Mouse (Mus musculus) neural tube, embryonic 11.5 days (tissue): ENCODE measurements around the gene Aldh8a1. TPM values are rescaled to one million over a fixed set of nuclear protein-coding genes. Genes with fewer than 3 reads are reported as not detected.

Experiments used
- ATAC-seq: fragments of 200-750 bp; cut with Nextera tagmentation; 2 replicates; pipeline ENCODE4 v1.8.0; 2017; ENCODE audit warnings: moderate number of reproducible peaks, mild to moderate bottlenecking, moderate TSS enrichment, moderate library complexity; ENCODE audit not compliant: insufficient read depth, low FRiP score, low TSS enrichment
- DNase-seq: peaks from one replicate; pipeline ENCODE4 v3.0.0-alpha.2; 2015; ENCODE audit warnings: low spot score
- H3K27ac ChIP-seq: fragments of 300-500 bp; sonication (generic); 2 replicates; pipeline ENCODE4 v1.5.1; 2014; ENCODE audit warnings: low read depth, mild to moderate bottlenecking, low read length
- H3K27me3 ChIP-seq: fragments of 300-500 bp; sonication (generic); 2 replicates; pipeline ENCODE4 v1.6.1; 2014; ENCODE audit warnings: mild to moderate bottlenecking, low read length, mixed read lengths; ENCODE audit not compliant: control insufficient read depth, insufficient read depth
- H3K36me3 ChIP-seq: fragments of 300-500 bp; sonication (generic); 2 replicates; pipeline ENCODE4 v1.6.1; 2014; ENCODE audit warnings: mild to moderate bottlenecking, low read length, moderate library complexity, mixed read lengths; ENCODE audit not compliant: control insufficient read depth, insufficient read depth
- H3K4me1 ChIP-seq: fragments of 300-500 bp; sonication (generic); 2 replicates; pipeline ENCODE4 v1.6.1; 2014; ENCODE audit warnings: low read length, mixed read lengths; ENCODE audit not compliant: control insufficient read depth, insufficient read depth
- H3K4me2 ChIP-seq: fragments of 300-500 bp; sonication (generic); 2 replicates; pipeline ENCODE4 v1.6.1; 2014; ENCODE audit warnings: low read depth, mild to moderate bottlenecking, moderate library complexity
- H3K4me3 ChIP-seq: fragments of 300-500 bp; sonication (generic); 2 replicates; pipeline ENCODE4 v1.5.1; 2014; ENCODE audit warnings: low read depth, low read length
- H3K9ac ChIP-seq: fragments of 300-500 bp; sonication (generic); 2 replicates; pipeline ENCODE4 v1.6.1; 2014; ENCODE audit warnings: mild to moderate bottlenecking, low read length
- H3K9me3 ChIP-seq: fragments of 300-500 bp; sonication (generic); 2 replicates; pipeline ENCODE4 v1.6.1; 2016; ENCODE audit warnings: low read length; ENCODE audit not compliant: control insufficient read depth
- WGBS: fragments of 180-500 bp; shearing (Covaris S2); extraction: QIAGEN DNeasy Blood & Tissue Kit; methylation state at CpG from one replicate; pipeline ENCODE4 v1.1.7; 2014; 5-methylcytosine and 5-hydroxymethylcytosine counted together
- polyA plus RNA-seq: library from polyadenylated mRNA; unstranded; fragments of >200 nt; fragmentation: Nextera tagmentation; extraction: Ambion mirVana; gene quantifications from 2 replicates; pipeline ENCODE4 v1.2.1, GENCODE M21; 2014

Aldh8a1 gene
- not detected in 2 replicates for polyA plus RNA-seq

DNA sequence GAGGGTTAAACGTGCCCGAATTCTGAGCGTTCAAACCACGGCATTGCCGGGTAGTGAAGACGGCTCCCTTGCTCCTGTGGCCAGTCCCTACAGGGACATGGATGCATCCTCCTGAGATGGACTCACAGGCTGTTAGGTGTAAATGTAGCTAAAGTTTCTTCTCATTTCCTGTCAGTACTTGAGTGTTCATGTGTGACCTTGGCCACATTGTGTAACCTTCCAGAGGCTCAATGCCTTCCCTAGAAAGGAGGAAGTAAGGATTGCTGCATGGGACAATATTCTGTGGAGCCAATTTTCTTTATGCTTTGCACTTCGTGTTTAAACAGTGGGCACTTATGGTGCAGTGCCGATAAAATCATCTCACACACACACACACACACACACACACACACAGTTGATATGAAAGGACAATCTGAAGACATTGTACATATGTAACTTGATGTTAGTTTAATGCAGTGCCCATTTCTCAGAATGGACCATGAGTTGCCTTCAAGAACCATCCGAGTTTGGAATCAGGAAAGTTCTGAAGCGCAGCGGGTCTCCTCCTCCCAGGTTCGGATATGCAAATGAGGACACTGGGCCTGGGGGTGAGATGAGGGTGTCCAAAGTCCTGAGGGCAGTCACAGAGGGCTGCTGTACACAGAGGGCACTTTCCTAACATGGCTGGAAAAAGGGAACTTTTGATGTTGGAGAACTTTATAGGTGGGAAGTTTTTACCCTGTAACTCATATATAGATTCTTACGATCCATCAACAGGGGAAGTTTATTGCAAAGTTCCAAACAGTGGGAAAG, at the start of gene Aldh8a1:
TSS of gene Aldh8a1 (plus strand) at position 610 of the 792 bp plus-strand sequence.
- DNase-seq: no peak
- H3K27ac ChIP-seq: no peak within 1 kb of the TSS
- H3K9ac ChIP-seq: no peak within 1 kb of the TSS
- WGBS: 86% methylated on average over 13 of the region's 13 CpGs
- no peak for ATAC-seq
- H3K36me3 ChIP-seq: no peaks in the 10 kb centered on the region
- no peak within 1 kb of the TSS for H3K4me2 ChIP-seq
- H3K4me1 ChIP-seq: no peaks in the 10 kb centered on the region
- no peak within 1 kb of the TSS for H3K4me3 ChIP-seq
- no peaks in the 10 kb centered on the region for H3K27me3 ChIP-seq
- no peaks in the 10 kb centered on the region for H3K9me3 ChIP-seq

DNA sequence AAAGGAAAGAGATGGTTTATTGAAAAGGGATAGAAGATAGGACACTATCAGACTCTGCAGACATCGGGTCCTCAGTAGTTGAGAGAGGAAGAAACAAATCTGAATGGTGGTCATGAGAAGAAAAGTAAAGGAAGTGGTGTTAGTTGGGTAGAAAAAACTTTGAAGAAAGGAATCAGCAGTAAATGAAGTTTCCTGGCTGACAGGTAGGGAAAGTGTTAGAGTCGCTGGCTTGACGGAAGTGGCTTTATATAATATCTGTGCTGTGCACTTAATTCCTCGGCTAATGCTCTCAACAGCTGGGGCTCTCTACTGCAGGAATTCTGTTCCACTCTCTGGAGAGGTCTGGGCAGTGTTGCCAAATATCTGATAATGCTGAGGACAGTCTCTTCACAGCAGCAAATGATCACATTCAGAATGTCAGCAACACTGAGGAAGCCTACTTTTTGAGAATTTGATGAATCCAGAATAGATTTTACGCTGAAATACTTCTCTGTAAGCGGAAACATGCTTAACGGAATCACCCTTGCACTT, 49.4 kb upstream of the Aldh8a1 start:
- H3K4me3 ChIP-seq: no peak overlapping the region
- H3K27ac ChIP-seq: no peak overlapping the region
- no peak for DNase-seq
- H3K9me3 ChIP-seq: no peaks in the 10 kb centered on the region
- ATAC-seq: no peak
- no peak overlapping the region for H3K9ac ChIP-seq
- 90% methylated on average over 7 of the region's 7 CpGs for WGBS
- no peaks in the 10 kb centered on the region; the same call in 1 of the 2 replicates for H3K36me3 ChIP-seq
- no peaks in the 10 kb centered on the region for H3K4me1 ChIP-seq
- H3K4me2 ChIP-seq: no peak overlapping the region
- no peaks in the 10 kb centered on the region for H3K27me3 ChIP-seq

DNA sequence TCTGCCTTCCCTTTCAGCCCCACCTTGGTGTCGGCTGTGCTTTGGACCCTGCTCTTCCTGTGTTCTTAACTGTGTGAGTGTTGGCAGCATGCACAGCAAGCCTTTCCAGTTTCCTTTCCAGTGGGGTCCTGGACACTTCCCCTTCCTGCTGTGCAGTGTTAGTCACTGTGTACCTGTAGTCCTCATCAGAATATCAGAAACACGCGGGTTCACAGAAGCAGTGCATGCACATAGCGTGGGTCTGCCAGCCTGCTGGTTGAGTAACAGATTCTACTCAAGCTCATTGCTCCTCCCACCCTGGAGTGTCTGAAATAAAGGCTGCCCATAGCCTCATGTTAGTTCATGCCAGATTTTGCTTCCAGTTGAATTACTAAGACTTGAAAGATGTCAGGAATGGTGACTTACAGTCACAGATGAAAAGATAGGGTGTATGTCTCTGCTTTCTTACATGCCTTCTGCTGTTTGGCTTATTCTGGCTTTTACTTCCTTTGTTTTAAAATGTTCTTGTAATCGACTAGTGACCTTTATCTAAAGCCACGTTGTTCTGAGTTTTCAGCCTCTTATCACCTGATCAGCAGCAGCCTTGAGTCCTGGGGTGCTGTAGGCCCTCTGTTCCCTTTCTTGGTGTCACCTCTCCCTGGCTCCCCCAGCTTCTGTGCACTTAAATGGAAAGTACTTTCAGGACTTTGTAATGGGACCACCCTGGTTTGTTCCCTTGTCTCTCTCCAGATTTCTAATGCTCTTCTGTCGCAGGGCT, 42.6 kb upstream of the Aldh8a1 start:
- H3K27me3 ChIP-seq: no peaks in the 10 kb centered on the region
- 88% methylated on average over 7 of the region's 7 CpGs for WGBS
- H3K36me3 ChIP-seq: peaks cover 6% of the 10 kb centered on the region
- no peak overlapping the region for H3K4me2 ChIP-seq
- H3K4me1 ChIP-seq: no peaks in the 10 kb centered on the region
- H3K27ac ChIP-seq: no peak overlapping the region
- no peaks in the 10 kb centered on the region for H3K9me3 ChIP-seq
- ATAC-seq (no peak), DNase-seq (no peak)
- no peak overlapping the region for H3K4me3 ChIP-seq
- no peak overlapping the region for H3K9ac ChIP-seq

DNA sequence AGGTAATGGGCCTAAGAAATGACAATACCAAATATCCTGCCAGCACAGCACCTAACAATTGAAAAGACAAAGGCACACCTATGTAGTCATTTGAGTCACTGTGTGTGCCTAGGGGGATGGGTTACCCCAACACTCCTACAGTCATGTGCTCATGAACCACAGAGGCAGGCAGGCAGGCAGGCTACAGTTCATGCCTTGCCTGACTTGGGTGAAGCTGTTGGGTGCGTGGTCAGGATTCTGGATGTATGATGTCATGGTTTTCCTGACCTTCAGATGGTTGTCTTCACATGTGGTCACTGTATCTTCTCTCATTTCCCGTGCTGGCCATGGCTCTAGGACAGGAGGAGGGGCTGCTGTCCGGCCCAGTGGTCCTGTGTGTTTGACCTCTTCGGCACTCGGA, 41.6 kb upstream of the Aldh8a1 start:
- Histone ChIP-seq H3K4me2 (no peak overlapping the region), H3K27me3 (no peaks in the 10 kb centered on the region), H3K9me3 (no peaks in the 10 kb centered on the region), H3K9ac (no peak overlapping the region), H3K27ac (no peak overlapping the region), H3K36me3 (peaks cover 6% of the 10 kb centered on the region), H3K4me3 (no peak overlapping the region), H3K4me1 (no peaks in the 10 kb centered on the region)
- ATAC-seq: no peak
- DNase-seq: no peak
- WGBS: 95% methylated on average over 5 of the region's 5 CpGs

DNA sequence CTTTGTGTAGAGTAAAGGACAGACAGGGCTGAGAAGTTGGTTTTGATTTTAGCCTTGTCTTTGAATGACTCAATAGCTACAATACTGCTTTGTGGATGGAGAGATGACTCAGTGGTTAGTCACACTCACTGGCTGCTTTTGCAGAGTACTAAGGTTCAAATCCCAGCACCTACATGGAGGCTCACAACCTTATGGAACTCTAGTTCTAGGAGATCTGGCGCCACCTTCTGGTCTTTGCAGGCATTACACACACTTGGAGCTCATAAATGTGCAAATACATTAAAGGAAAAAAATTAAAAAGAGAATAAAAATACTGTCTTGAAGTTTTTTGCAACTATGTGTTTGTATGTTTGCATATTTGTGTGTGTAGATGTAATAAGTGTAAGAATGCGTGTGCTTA, 39.9 kb upstream of the Aldh8a1 start:
- no peak for ATAC-seq
- Histone ChIP-seq H3K4me2 (no peak overlapping the region), H3K36me3 (peaks cover 11% of the 10 kb centered on the region), H3K9me3 (no peaks in the 10 kb centered on the region), H3K27ac (no peak overlapping the region), H3K4me1 (no peaks in the 10 kb centered on the region), H3K9ac (no peak overlapping the region), H3K27me3 (no peaks in the 10 kb centered on the region), H3K4me3 (no peak overlapping the region)
- DNase-seq: no peak
- WGBS: 63% methylated on average over 2 of the region's 2 CpGs

DNA sequence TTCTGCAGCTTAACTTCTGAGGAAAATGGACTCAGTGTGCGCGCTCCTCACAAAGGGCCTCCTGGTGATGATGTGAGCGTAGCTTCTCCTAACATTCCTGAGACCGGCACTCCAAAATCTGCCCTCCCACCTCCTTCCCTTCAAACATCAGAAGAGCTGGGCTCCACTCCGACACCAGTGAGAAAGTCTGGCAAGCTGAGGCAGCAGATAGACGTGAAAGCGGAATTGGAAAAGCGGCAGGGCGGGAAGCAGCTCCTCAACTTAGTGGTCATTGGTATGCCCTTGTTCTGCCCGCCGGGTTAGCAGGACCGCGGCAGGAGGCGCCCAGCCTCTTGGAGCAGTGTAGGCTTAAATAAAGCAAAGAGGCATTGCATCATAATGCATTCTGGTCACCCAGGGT, 35.4 kb upstream of the Aldh8a1 start:
- Histone ChIP-seq H3K4me2 (no peak overlapping the region), H3K4me3 (no peak overlapping the region), H3K27ac (no peak overlapping the region), H3K9ac (no peak overlapping the region), H3K4me1 (no peaks in the 10 kb centered on the region), H3K27me3 (no peaks in the 10 kb centered on the region), H3K36me3 (peaks cover 11% of the 10 kb centered on the region), H3K9me3 (no peaks in the 10 kb centered on the region)
- 90% methylated on average over 14 of the region's 14 CpGs for WGBS
- ATAC-seq: no peak
- no peak for DNase-seq

DNA sequence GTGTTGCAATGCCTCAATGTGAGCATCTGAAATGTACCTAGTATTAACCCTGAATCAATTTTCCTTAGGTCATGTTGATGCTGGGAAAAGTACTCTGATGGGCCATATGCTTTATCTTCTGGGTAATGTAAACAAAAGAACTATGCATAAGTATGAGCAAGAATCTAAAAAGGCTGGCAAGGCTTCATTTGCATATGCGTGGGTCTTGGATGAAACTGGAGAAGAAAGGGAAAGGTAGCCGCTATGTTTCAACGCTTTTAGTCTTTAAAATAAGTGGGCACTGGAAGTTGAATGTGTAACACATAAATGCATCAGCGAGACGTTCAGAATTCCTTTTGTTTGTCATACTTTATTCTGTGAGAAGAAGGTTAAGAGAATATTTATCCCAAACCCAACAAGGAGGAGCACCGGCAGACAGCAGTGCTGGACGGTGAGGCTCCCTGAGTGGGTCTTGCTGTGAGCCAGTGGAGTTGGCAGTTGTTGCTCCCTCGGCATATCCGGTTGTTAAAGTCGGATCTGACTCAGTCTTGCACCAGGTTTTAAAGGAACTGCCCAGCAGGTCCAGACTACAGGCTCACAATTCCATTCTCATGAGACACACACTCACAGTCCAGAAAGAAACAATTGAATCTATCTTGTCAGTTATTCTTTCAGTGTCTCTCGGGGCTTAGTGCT, 34.6 kb upstream of the Aldh8a1 start:
- no peak overlapping the region for H3K9ac ChIP-seq
- H3K9me3 ChIP-seq: no peaks in the 10 kb centered on the region
- no peak overlapping the region for H3K27ac ChIP-seq
- no peak overlapping the region for H3K4me2 ChIP-seq
- no peaks in the 10 kb centered on the region for H3K4me1 ChIP-seq
- DNase-seq: no peak
- no peak overlapping the region for H3K4me3 ChIP-seq
- no peaks in the 10 kb centered on the region for H3K27me3 ChIP-seq
- 92% methylated on average over 11 of the region's 11 CpGs for WGBS
- ATAC-seq: no peak
- H3K36me3 ChIP-seq: peaks cover 9% of the 10 kb centered on the region

DNA sequence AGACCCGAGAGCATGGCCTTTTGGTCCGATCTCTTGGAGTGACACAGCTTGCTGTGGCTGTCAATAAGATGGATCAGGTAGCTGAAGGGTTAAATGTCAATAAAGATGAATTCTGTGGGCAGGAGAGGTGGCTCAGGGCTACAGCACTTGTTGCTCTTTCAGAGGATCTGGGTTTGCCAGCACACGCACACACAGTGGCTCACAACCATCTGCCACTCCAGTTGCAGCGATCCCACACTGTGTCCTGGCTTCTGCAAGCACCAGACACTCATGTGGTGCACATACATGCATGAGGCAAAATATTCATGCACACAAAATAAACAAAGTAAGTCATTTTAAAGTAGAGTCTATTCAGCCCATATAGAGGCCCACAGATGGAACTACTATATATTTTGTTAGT, 29.8 kb upstream of the Aldh8a1 start:
- no peaks in the 10 kb centered on the region for H3K27me3 ChIP-seq

More for the DNA sequence above, 29.8 kb upstream of the Aldh8a1 start:
- WGBS: 91% methylated on average over 4 of the region's 4 CpGs
- ATAC-seq: no peak
- Histone ChIP-seq H3K27ac (no peak overlapping the region), H3K36me3 (peaks cover 5% of the 10 kb centered on the region; the same call in 1 of the 2 replicates), H3K4me1 (no peaks in the 10 kb centered on the region), H3K4me2 (no peak overlapping the region), H3K9ac (no peak overlapping the region), H3K9me3 (no peaks in the 10 kb centered on the region), H3K4me3 (no peak overlapping the region)
- DNase-seq: no peak
